ENCODE assay signal across 8 mouse cellular contexts in the genomic region with DNA sequence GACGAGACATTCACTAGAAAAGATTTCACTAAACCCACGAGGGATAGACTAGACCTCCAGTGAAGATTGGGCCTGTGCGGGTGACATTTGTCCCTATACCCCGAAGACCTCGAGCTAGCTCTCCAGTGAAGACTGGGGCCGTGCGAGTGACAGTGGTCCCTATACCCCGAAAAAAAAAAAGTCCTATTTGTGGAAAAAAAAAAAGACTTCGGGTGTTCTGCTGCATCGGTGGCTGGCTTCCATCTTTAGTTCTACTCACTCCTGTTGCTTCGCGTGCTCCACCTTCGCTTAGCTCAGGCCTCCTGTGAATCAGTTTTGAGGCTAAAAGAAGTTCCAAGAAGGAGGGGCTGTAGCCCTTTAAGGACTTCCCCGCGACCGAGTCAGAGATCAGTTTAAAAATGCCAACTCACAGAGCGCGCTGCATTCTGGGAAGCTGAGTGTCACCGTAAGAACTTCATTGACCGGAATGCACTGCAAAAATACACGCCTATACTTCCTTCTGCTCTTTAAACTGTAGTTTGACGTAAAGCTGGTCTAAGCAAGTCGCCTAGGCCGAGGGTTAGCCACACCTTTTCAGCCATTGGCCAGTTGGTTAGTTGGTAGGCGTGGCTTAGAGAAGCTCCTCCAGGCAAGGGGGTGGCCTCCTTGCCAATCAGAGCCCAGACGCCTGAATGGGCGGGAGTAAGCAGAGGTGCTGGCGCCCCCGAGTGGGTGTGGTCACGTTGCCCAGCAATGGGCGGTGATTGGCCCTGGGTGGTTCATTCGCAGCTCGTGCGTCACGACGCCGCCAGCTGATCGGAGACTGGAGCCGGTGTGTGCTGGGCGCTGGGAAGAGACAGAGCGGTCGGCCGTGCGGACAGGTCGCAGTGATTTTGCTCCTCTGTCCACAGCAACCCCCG. TPM values are rescaled to one million over a fixed set of nuclear protein-coding genes. Genes with fewer than 3 reads are reported as not detected.
DNase-seq lines count a peak whose midpoint lies in the region; ATAC-seq and TF ChIP-seq lines count a peak whose summit lies in the region.

A gene (plus strand): TSS at position 872 of the 899 bp plus-strand sequence.

- under 1% methylated on average over 46 of the region's 46 CpGs for WGBS in forebrain, embryonic 11.5 days
- under 1% methylated on average over 46 of the region's 46 CpGs for WGBS in heart, embryonic 16.5 days
- under 1% methylated on average over 46 of the region's 46 CpGs for WGBS in liver, embryonic 15.5 days (ENCODE audit: insufficient replicate concordance)
- under 1% methylated on average over 46 of the region's 46 CpGs for WGBS in neural tube, embryonic 12.5 days

- H3K79me2 ChIP-seq in CH12.LX (replicated peaks; ENCODE audit: control insufficient read depth, extremely low read depth, insufficient read depth, poor library complexity, severe bottlenecking) = peaks cover 10% of the 10 kb centered on the region; the same call in 1 of the 2 replicates

- dilution Hi-C loops in CH12.LX (cut with MboI; ENCODE audit: extremely low pct_ligation_motif_present, extremely low pct_unique_long_range_greater_than_20kb, low sequenced_read_pairs) = no loop called here

- peak within 1 kb of the TSS; percentile 78 for H3K4me2 ChIP-seq in CH12.LX (ENCODE audit: insufficient read depth, low read depth, poor library complexity, severe bottlenecking)
- H3K4me2 ChIP-seq in forebrain, embryonic 11.5 days (ENCODE audit: low read depth, low read length, severe bottlenecking) = peak within 1 kb of the TSS; percentile 91
- peak within 1 kb of the TSS; percentile 92 for H3K4me2 ChIP-seq in heart, embryonic 16.5 days (ENCODE audit: low read depth, low read length)
- peak within 1 kb of the TSS; percentile 92 for H3K4me2 ChIP-seq in liver, embryonic 15.5 days
- H3K4me2 ChIP-seq in neural tube, embryonic 12.5 days (replicated peaks) = peak within 1 kb of the TSS; percentile 98

- H3K9me3 ChIP-seq in CH12.LX (replicated peaks; ENCODE audit: low read length) = peaks cover 10% of the 10 kb centered on the region
- H3K9me3 ChIP-seq in forebrain, embryonic 11.5 days (ENCODE audit: control insufficient read depth, low read length) = no peaks in the 10 kb centered on the region
- H3K9me3 ChIP-seq in heart, embryonic 16.5 days (replicated peaks; ENCODE audit: control insufficient read depth, low read length) = no peaks in the 10 kb centered on the region
- no peaks in the 10 kb centered on the region for H3K9me3 ChIP-seq in liver, embryonic 15.5 days (replicated peaks)
- H3K9me3 ChIP-seq in neural tube, embryonic 12.5 days = no peaks in the 10 kb centered on the region

- no peak for TF ChIP-seq EP300 in CH12.LX (IDR thresholded peaks at IDR 0.05; ENCODE audit: low read length)

- DNase-seq in CH12.LX (ENCODE audit: extremely low read depth) = peak; percentile 100
- DNase-seq in c-Kit-positive CD71-positive TER-119-negative erythroid progenitor cells, embryonic 14.5 days (ENCODE audit: low read depth) = peak; percentile 100
- peak; percentile 100 for DNase-seq in forebrain, embryonic 11.5 days (ENCODE audit: low spot score)
- peak; percentile 99 to 100 for DNase-seq in kidney, postnatal 36 days
- DNase-seq in telencephalon, adult 2 months (ENCODE audit: low read depth, low spot score) = peak; percentile 100

- peak within 1 kb of the TSS; percentile 100 for H3K9ac ChIP-seq in CH12.LX (ENCODE audit: insufficient read depth, low read depth)
- peak within 1 kb of the TSS; percentile 56 for H3K9ac ChIP-seq in forebrain, embryonic 11.5 days (ENCODE audit: low read length)
- peak within 1 kb of the TSS; percentile 87 for H3K9ac ChIP-seq in heart, embryonic 16.5 days (ENCODE audit: low read length)
- peak within 1 kb of the TSS; percentile 96 for H3K9ac ChIP-seq in liver, embryonic 15.5 days
- peak within 1 kb of the TSS; percentile 76 for H3K9ac ChIP-seq in neural tube, embryonic 12.5 days

- peak within 1 kb of the TSS; percentile 98 for H3K27ac ChIP-seq in CH12.LX (ENCODE audit: insufficient read depth, low read depth)
- H3K27ac ChIP-seq in forebrain, embryonic 11.5 days (ENCODE audit: low read depth, low read length) = peak within 1 kb of the TSS; percentile 89
- H3K27ac ChIP-seq in heart, embryonic 16.5 days (ENCODE audit: low read length) = peak within 1 kb of the TSS; percentile 98
- peak within 1 kb of the TSS; percentile 99 for H3K27ac ChIP-seq in liver, embryonic 15.5 days (replicated peaks)
- peak within 1 kb of the TSS; percentile 60 for H3K27ac ChIP-seq in neural tube, embryonic 12.5 days

- TF ChIP-seq POLR2A in CH12.LX (IDR thresholded peaks at IDR 0.05; ENCODE audit: low read depth, low read length) = peak; percentile 76

- ATAC-seq in forebrain, embryonic 11.5 days (replicated peaks; ENCODE audit: low FRiP score) = peak; percentile 94
- peak; percentile 88 for ATAC-seq in heart, embryonic 16.5 days (replicated peaks; ENCODE audit: extremely low read depth, insufficient read depth, low FRiP score)
- peak; percentile 85 for ATAC-seq in liver, embryonic 15.5 days (ENCODE audit: insufficient read depth)
- peak; percentile 93 for ATAC-seq in neural tube, embryonic 12.5 days (ENCODE audit: low FRiP score, low read depth)

- TF ChIP-seq CTCF in CH12.LX (conservative IDR thresholded peaks at IDR 0.05 in 1 of 2, IDR thresholded peaks at IDR 0.05 in 1 of 2; ENCODE audit: low read depth in 2 of 2, low read length in 2 of 2) = no peak

- peaks cover 31 to 72% of the 10 kb centered on the region in 2 experiments for H3K4me1 ChIP-seq in CH12.LX (ENCODE audit: control insufficient read depth in 1 of 2, insufficient read depth in 2 of 2)
- peaks cover 16% of the 10 kb centered on the region for H3K4me1 ChIP-seq in forebrain, embryonic 11.5 days (replicated peaks; ENCODE audit: control insufficient read depth, insufficient read depth, low read length)
- peaks cover 26% of the 10 kb centered on the region for H3K4me1 ChIP-seq in heart, embryonic 16.5 days (ENCODE audit: control insufficient read depth, insufficient read depth, low read length)
- peaks cover 81% of the 10 kb centered on the region for H3K4me1 ChIP-seq in liver, embryonic 15.5 days (replicated peaks)
- peaks cover 24% of the 10 kb centered on the region for H3K4me1 ChIP-seq in neural tube, embryonic 12.5 days

- peak within 1 kb of the TSS; percentile 72 to 92 (median 83) for H3K4me3 ChIP-seq in CH12.LX (replicated peaks in 1 of 3; ENCODE audit: low read depth in 2 of 3, low read length in 2 of 3, poor library complexity in 1 of 3)
- peak within 1 kb of the TSS; percentile 60 for H3K4me3 ChIP-seq in forebrain, embryonic 11.5 days (ENCODE audit: low read depth, low read length)
- peak within 1 kb of the TSS; percentile 85 for H3K4me3 ChIP-seq in heart, embryonic 16.5 days (ENCODE audit: low read length)
- H3K4me3 ChIP-seq in liver, embryonic 15.5 days (replicated peaks) = peak within 1 kb of the TSS; percentile 97
- peak within 1 kb of the TSS; percentile 63 for H3K4me3 ChIP-seq in neural tube, embryonic 12.5 days

- H3K36me3 ChIP-seq in CH12.LX (replicated peaks in 1 of 2; ENCODE audit: control insufficient read depth in 1 of 2, insufficient read depth in 1 of 2, low read length in 1 of 2) = peaks cover 20 to 26% of the 10 kb centered on the region in 2 experiments
- no peaks in the 10 kb centered on the region for H3K36me3 ChIP-seq in forebrain, embryonic 11.5 days (ENCODE audit: control insufficient read depth, insufficient read depth, low read length)
- peaks cover 13% of the 10 kb centered on the region for H3K36me3 ChIP-seq in heart, embryonic 16.5 days (ENCODE audit: control insufficient read depth, insufficient read depth)
- H3K36me3 ChIP-seq in liver, embryonic 15.5 days (replicated peaks) = peaks cover 30% of the 10 kb centered on the region
- H3K36me3 ChIP-seq in neural tube, embryonic 12.5 days = peaks cover 16% of the 10 kb centered on the region

- in situ Hi-C loops in CH12.LX (cut with MboI; ENCODE audit: low pct_ligation_motif_present, low pct_unique_long_range_greater_than_20kb, low sequenced_read_pairs) = no loop called here

- TF ChIP-seq RAD21 in CH12.LX (IDR thresholded peaks at IDR 0.05; ENCODE audit: low read depth, low read length) = no peak

- H3K27me3 ChIP-seq in CH12.LX (replicated peaks) = no peaks in the 10 kb centered on the region
- H3K27me3 ChIP-seq in forebrain, embryonic 11.5 days (ENCODE audit: control insufficient read depth, insufficient read depth, low read length) = no peaks in the 10 kb centered on the region
- no peaks in the 10 kb centered on the region for H3K27me3 ChIP-seq in heart, embryonic 16.5 days (ENCODE audit: control insufficient read depth, insufficient read depth, low read length)
- H3K27me3 ChIP-seq in liver, embryonic 15.5 days = no peaks in the 10 kb centered on the region
- no peaks in the 10 kb centered on the region; the same call in 1 of the 2 replicates for H3K27me3 ChIP-seq in neural tube, embryonic 12.5 days (replicated peaks)

TF ChIP-seq in CH12.LX, 34 proteins besides CTCF, POLR2A, EP300 and RAD21 (continues in another document):
- TF ChIP-seq MAFK (IDR thresholded peaks at IDR 0.05; ENCODE audit: insufficient replicate concordance, low read length) (peak; percentile 90), MEF2A (IDR thresholded peaks at IDR 0.05; ENCODE audit: borderline replicate concordance, low read depth, low read length) (no peak), GABPA (IDR thresholded peaks at IDR 0.05; ENCODE audit: insufficient replicate concordance, low read depth, low read length) (peak; percentile 57; the same call in 1 of the 2 replicates), MXI1 (IDR thresholded peaks at IDR 0.05; ENCODE audit: low read depth, low read length) (peak; percentile 98), MAX (IDR thresholded peaks at IDR 0.05; ENCODE audit: low read length) (peak; percentile 87), SMC3 (IDR thresholded peaks at IDR 0.05; ENCODE audit: low read depth, low read length) (no peak), TBP (conservative IDR thresholded peaks at IDR 0.05; ENCODE audit: low read depth, low read length) (peak; percentile 95), E2F4 (IDR thresholded peaks at IDR 0.05; ENCODE audit: insufficient replicate concordance, low read depth, low read length) (0 out of 2 replicates have a peak, but pooled peaks have one; percentile 12), ZNF384 (IDR thresholded peaks at IDR 0.05; ENCODE audit: low read depth, low read length) (peak; percentile 4; the same call in 1 of the 2 replicates), USF1 (IDR thresholded peaks at IDR 0.05; ENCODE audit: low read depth, low read length) (peak; percentile 90), KAT2A (IDR thresholded peaks at IDR 0.05; ENCODE audit: insufficient replicate concordance, low read length) (peak; percentile 87; the same call in 1 of the 2 replicates)

RNA-seq across cellular contexts. Expression of the gene that starts here (rescaled TPM):
- total RNA-seq in CH12.LX (2012; rRNA removed) (0.17 and 0.81 TPM in 2 replicates), CH12.LX (2014; rRNA removed) (not detected in 2 replicates)
- polyA plus RNA-seq in CH12.LX (2012; ENCODE audit: insufficient read length, low read depth) = 0.40 and 0.86 TPM in 2 replicates
- polyA plus RNA-seq in forebrain, embryonic 11.5 days (2014; fragmentation: Nextera tagmentation; extraction: Ambion mirVana) = 9.5 TPM in 2 replicates
- polyA plus RNA-seq in heart, embryonic 16.5 days (2015; fragmentation: Nextera tagmentation; extraction: Ambion mirVana) = 11.2 and 12.1 TPM in 2 replicates
- polyA plus RNA-seq in liver, embryonic 15.5 days (2015; fragmentation: Nextera tagmentation; extraction: Ambion mirVana) = 18.8 and 19.9 TPM in 2 replicates
- 8.3 and 8.6 TPM in 2 replicates for polyA plus RNA-seq in neural tube, embryonic 12.5 days (2016; fragmentation: Nextera tagmentation; extraction: Ambion mirVana)

Comparison
In these comparisons a context has a peak if more than half of its experiments do, and no peak if none do; other contexts are left out.
1. Peak in every context shown above with its lines: DNase-seq, ATAC-seq, H3K4me3 ChIP-seq and H3K27ac ChIP-seq.
2. Peak in DNase-seq, H3K4me3 ChIP-seq, H3K27ac ChIP-seq, H3K9ac ChIP-seq and H3K4me2 ChIP-seq in CH12.LX; RNA of the gene not detected or under 1 TPM.